Mouse (Mus musculus): ENCODE measurements around the gene Fgfr2.

DNA sequence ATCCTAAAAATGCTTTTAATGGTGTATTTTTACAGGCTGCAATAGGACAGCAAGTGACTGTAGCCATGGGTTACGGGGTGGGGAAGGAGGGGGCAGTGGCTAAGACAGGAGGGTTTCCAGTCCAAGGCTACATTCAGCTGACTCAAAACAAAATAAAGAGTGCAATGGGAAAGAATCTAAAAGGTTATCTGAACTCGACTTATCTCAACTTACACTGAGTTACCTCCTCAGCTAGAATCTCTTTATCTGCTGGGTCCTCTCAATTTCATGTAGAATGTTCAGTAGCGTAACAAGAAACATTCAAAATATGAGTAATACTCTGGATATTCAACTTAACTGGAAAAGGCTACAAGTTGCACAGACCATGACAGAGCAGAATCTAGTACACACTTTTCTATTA lies 550.4 kb downstream of the Fgfr2 start:
- TF ChIP-seq ZNF384 (IDR thresholded peaks at IDR 0.05; ENCODE audit: low read depth, low read length) (no peak), HCFC1 (IDR thresholded peaks at IDR 0.05; ENCODE audit: borderline replicate concordance, insufficient read depth, low read length) (no peak), MAFK (IDR thresholded peaks at IDR 0.05; ENCODE audit: insufficient read depth, low read depth, low read length) (no peak), CHD2 (IDR thresholded peaks at IDR 0.05; ENCODE audit: low read depth, low read length) (no peak)
